Mouse (Mus musculus) midbrain, embryonic 10.5 days (tissue): ENCODE measurements around the gene Fbxo44. TPM values are rescaled to one million over a fixed set of nuclear protein-coding genes. Genes with fewer than 3 reads are reported as not detected.
A peak's percentile ranks its signal among the peaks of the same experiment; 100 is the strongest.

Experiments used
- DNase-seq: peaks from one replicate; pipeline ENCODE4 v3.0.0-alpha.2; 2017; ENCODE audit warnings: low spot score
- H3K27ac ChIP-seq: fragments of 300-500 bp; sonication (generic); replicated peaks from 2 replicates; pipeline ENCODE4 v1.5.1; 2016; ENCODE audit warnings: mild to moderate bottlenecking
- H3K27me3 ChIP-seq: fragments of 300-500 bp; sonication (generic); 2 replicates; pipeline ENCODE4 v1.6.1; 2016; ENCODE audit warnings: low read depth, mild to moderate bottlenecking; ENCODE audit not compliant: poor library complexity, severe bottlenecking
- H3K36me3 ChIP-seq: fragments of 300-500 bp; sonication (generic); 2 replicates; pipeline ENCODE4 v1.6.1; 2016; ENCODE audit warnings: mild to moderate bottlenecking, moderate library complexity
- H3K4me1 ChIP-seq: fragments of 300-500 bp; sonication (generic); 2 replicates; pipeline ENCODE4 v1.6.1; 2016
- H3K4me3 ChIP-seq: fragments of 300-500 bp; sonication (generic); 2 replicates; pipeline ENCODE4 v1.5.1; 2016; ENCODE audit warnings: mild to moderate bottlenecking, moderate library complexity
- H3K9me3 ChIP-seq: fragments of 300-500 bp; sonication (generic); replicated peaks from 2 replicates; pipeline ENCODE4 v1.6.1; 2016; ENCODE audit warnings: mild to moderate bottlenecking
- WGBS: fragments of 180-500 bp; shearing (Covaris S2); methylation state at CpG from one replicate; pipeline ENCODE4 v1.1.7; 2016; 5-methylcytosine and 5-hydroxymethylcytosine counted together
- polyA plus RNA-seq: library from polyadenylated mRNA; unstranded; fragments of >200 nt; fragmentation: Nextera tagmentation; extraction: Ambion mirVana; gene quantifications from 2 replicates; pipeline ENCODE4 v1.2.1, GENCODE M21; 2016

The Fbxo44 gene
- polyA plus RNA-seq, 1 experiment from 2014 or later = 39.6 TPM

- H3K27me3 ChIP-seq = peaks cover 27% of the 10 kb centered on the region
- H3K27ac ChIP-seq = peak overlapping the region; percentile 89
- DNase-seq = peak; percentile 97
- peak overlapping the region; percentile 66 for H3K4me3 ChIP-seq
- H3K4me1 ChIP-seq = peaks cover 28% of the 10 kb centered on the region
- H3K36me3 ChIP-seq = peaks cover 25% of the 10 kb centered on the region
- under 1% methylated on average over 65 of the region's 65 CpGs for WGBS
- no peaks in the 10 kb centered on the region for H3K9me3 ChIP-seq
Observed at GRCm38 (mm10) chr4:148140098-148141011, 19.9 kb downstream of the Fbxo44 start.

DNA sequence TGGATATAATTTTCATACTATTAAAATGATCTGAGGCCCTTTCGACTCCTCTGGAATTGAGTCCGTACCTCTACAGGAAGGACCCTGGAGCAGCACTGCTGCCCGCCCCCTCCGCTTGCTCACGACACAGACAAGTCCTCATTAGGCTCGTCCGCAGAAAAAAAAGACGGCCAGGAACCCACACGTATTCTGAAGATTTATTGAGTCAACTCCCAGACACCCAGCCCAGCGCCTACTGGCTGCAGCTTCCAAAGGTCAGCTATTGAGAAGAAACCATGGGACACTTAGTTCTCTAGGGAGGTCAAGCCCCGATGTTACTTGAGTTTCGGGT lies 20.6 kb downstream of the Fbxo44 start:
- DNase-seq = no peak
- H3K27me3 ChIP-seq = peaks cover 27% of the 10 kb centered on the region
- H3K36me3 ChIP-seq = peaks cover 19% of the 10 kb centered on the region
- WGBS = under 1% methylated on average over 12 of the region's 12 CpGs
- peak overlapping the region; percentile 66 for H3K4me3 ChIP-seq
- peaks cover 28% of the 10 kb centered on the region for H3K4me1 ChIP-seq
- H3K9me3 ChIP-seq = no peaks in the 10 kb centered on the region
- peak overlapping the region; percentile 89 for H3K27ac ChIP-seq

- WGBS = 71% methylated on average over 8 of the region's 8 CpGs
- 0 out of 2 replicates have a peak, but pooled peaks cover 2% of the 10 kb centered on the region for H3K36me3 ChIP-seq
- H3K4me3 ChIP-seq = no peak overlapping the region
- H3K4me1 ChIP-seq = peaks cover 33% of the 10 kb centered on the region
- DNase-seq = no peak
- peaks cover 29% of the 10 kb centered on the region for H3K27me3 ChIP-seq
- no peak overlapping the region for H3K27ac ChIP-seq
- H3K9me3 ChIP-seq = no peaks in the 10 kb centered on the region
Observed at GRCm38 (mm10) chr4:148137503-148137902, 22.8 kb downstream of the Fbxo44 start.

DNA sequence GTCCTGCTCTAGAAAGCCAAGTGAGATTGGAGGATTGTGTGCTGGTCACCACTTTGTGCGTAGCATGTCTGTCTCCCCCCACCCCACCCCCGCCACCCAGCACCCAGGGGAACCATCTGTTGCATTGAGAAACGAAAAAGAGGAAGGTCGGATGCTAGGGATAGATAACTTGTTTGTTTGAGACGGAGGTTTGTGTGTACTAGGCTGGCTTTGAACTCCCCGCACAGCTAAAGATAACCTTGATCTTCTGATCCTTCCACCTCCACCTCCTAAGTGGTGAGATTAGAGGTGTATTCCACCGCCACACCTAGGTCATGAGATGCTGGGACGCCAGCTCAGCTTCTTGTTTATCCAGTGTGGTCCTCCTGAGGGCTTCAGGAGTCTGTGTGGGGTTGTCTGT lies 25.3 kb downstream of the Fbxo44 start:
- DNase-seq = no peak
- WGBS = 86% methylated on average over 8 of the region's 8 CpGs
- Histone ChIP-seq H3K9me3 (no peaks in the 10 kb centered on the region), H3K4me3 (no peak overlapping the region), H3K4me1 (peaks cover 53% of the 10 kb centered on the region), H3K27ac (no peak overlapping the region), H3K36me3 (0 out of 2 replicates have a peak, but pooled peaks cover 2% of the 10 kb centered on the region), H3K27me3 (peaks cover 54% of the 10 kb centered on the region)

DNA sequence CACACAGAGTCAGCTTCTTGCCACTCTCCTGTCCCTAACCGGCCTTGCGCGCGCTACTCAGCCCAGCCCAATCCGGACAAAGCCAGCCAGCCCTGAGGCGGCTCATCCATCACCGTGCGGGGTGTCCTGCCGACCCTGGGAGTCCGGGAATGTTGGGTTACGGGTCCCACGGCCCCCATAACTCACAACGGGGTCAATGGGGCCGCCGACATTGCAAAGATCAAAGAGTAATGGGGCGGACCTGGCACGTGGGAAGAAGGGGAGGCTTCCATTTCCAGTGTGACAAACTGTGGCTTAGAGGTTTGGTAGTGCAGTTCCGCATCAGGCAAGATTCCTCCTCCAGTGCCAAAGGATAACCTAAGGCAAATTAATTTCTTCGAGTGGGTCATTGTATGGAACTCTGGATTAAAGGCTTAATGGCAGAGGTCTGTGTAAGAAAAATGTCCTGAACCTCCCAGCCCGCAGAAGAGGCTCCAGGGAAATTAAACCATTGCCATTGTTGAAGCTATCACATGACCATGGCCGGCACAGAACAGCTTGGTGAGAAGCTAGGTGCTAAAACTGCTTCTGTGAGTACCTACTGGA lies 28.7 kb downstream of the Fbxo44 start:
- no peaks in the 10 kb centered on the region; the same call in 1 of the 2 replicates for H3K9me3 ChIP-seq
- peaks cover 59% of the 10 kb centered on the region for H3K27me3 ChIP-seq
- H3K27ac ChIP-seq = peak overlapping the region; percentile 99
- peaks cover 61% of the 10 kb centered on the region for H3K4me1 ChIP-seq
- peak overlapping the region; percentile 71 for H3K4me3 ChIP-seq
- under 1% methylated on average over 21 of the region's 21 CpGs for WGBS
- peaks cover 10% of the 10 kb centered on the region for H3K36me3 ChIP-seq
- DNase-seq = peak; percentile 80

DNA sequence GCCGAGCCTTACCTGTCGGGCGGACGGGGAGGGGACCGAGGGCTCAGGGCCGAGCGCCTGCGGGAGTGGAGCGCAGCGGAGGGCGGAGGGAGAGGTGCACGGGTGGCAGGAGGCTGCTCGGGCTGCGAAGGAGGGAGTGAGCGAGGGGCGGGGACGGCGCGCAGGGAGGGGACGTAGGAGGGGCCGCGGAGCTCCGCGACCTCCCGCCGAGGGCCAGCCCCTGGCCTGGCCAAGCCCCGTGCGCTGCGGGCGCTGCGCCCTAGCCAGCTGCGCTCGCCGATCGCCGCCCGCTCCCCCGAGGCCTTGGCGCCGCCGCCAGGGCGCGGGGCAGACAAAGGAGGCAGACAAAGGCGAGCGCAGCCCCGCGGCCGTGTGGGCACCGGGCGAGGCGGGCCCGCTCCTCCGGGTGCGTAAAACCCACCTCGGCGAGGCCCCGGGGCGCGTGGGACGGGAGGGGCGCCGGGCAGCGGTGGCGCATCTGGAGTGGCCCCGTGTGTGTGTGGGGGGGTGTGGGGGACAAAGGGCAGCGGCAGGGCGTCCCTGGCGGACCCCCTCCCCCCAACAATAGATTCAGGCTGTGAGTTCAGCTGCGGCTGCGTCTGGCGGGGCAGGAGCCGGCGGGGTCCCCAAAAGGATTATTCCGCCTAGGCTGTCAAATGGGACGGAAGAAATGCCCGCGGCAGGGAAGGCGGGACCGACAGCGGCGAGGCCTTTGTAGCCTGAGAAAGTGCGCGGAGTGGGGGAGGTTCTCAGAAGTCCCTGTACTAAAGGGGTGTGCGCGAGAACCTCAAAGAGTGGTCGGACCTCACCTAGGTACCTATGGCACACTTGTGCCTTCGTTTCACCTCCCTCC lies 29.5 kb downstream of the Fbxo44 start, which contains the start of gene Draxin:
TSS of gene Draxin (minus strand) at position 138 of the 853 bp plus-strand sequence.
- Histone ChIP-seq H3K27me3 (peaks cover 59% of the 10 kb centered on the region), H3K4me1 (peaks cover 65% of the 10 kb centered on the region), H3K4me3 (peak within 1 kb of the TSS; percentile 71), H3K9me3 (no peaks in the 10 kb centered on the region; the same call in 1 of the 2 replicates), H3K27ac (peak within 1 kb of the TSS; percentile 99), H3K36me3 (peaks cover 10% of the 10 kb centered on the region)
- WGBS = under 1% methylated on average over 82 of the region's 87 CpGs
- DNase-seq = peak; percentile 90

- H3K4me3 ChIP-seq = peak within 1 kb of the TSS; percentile 71
- H3K27ac ChIP-seq = peak within 1 kb of the TSS; percentile 99
- peaks cover 65% of the 10 kb centered on the region for H3K4me1 ChIP-seq
- no peak for DNase-seq
- under 1% methylated on average over 18 of the region's 18 CpGs for WGBS
- H3K36me3 ChIP-seq = peaks cover 16% of the 10 kb centered on the region
- H3K9me3 ChIP-seq = no peaks in the 10 kb centered on the region; the same call in 1 of the 2 replicates
- H3K27me3 ChIP-seq = peaks cover 59% of the 10 kb centered on the region
Observed at GRCm38 (mm10) chr4:148130133-148130532, 30.1 kb downstream of the Fbxo44 start, which contains the start of gene Mad2l2. Gene Mad2l2 (plus strand): TSS chr4:148130384.

- peaks cover 23% of the 10 kb centered on the region for H3K36me3 ChIP-seq
- H3K27ac ChIP-seq = peak overlapping the region; percentile 99; the same call in 1 of the 2 replicates
- DNase-seq = no peak
- WGBS = 74% methylated on average over 2 of the region's 2 CpGs
- H3K9me3 ChIP-seq = no peaks in the 10 kb centered on the region; the same call in 1 of the 2 replicates
- peaks cover 63% of the 10 kb centered on the region for H3K27me3 ChIP-seq
- H3K4me1 ChIP-seq = peaks cover 65% of the 10 kb centered on the region
- peak overlapping the region; percentile 71 for H3K4me3 ChIP-seq
Observed at GRCm38 (mm10) chr4:148128672-148129071, 31.6 kb downstream of the Fbxo44 start.

- Histone ChIP-seq H3K36me3 (peaks cover 28% of the 10 kb centered on the region), H3K9me3 (no peaks in the 10 kb centered on the region; the same call in 1 of the 2 replicates), H3K27ac (peak overlapping the region; percentile 99; the same call in 1 of the 2 replicates), H3K27me3 (peaks cover 63% of the 10 kb centered on the region), H3K4me3 (peak overlapping the region; percentile 71; the same call in 1 of the 2 replicates), H3K4me1 (peaks cover 65% of the 10 kb centered on the region)
- WGBS = 77% methylated on average over 1 of the region's 1 CpGs
- no peak for DNase-seq
Observed at GRCm38 (mm10) chr4:148128241-148128640, 32.0 kb downstream of the Fbxo44 start.

- DNase-seq = no peak
- Histone ChIP-seq H3K4me1 (peaks cover 34% of the 10 kb centered on the region), H3K27me3 (peaks cover 12% of the 10 kb centered on the region), H3K36me3 (peaks cover 24% of the 10 kb centered on the region), H3K4me3 (no peak overlapping the region), H3K9me3 (peaks cover under 1% of the 10 kb centered on the region; the same call in 1 of the 2 replicates), H3K27ac (no peak overlapping the region)
- WGBS = 77% methylated on average over 3 of the region's 3 CpGs
Observed at GRCm38 (mm10) chr4:148122694-148123066, 37.6 kb downstream of the Fbxo44 start.

- peak; percentile 24 for DNase-seq
- Histone ChIP-seq H3K27me3 (peaks cover 7% of the 10 kb centered on the region; the same call in 1 of the 2 replicates), H3K27ac (no peak overlapping the region), H3K4me1 (peaks cover 28% of the 10 kb centered on the region), H3K36me3 (peaks cover 25% of the 10 kb centered on the region; the same call in 1 of the 2 replicates), H3K9me3 (0 out of 2 replicates have a peak, but pooled peaks cover 5% of the 10 kb centered on the region), H3K4me3 (no peak overlapping the region)
- 8% methylated on average over 6 of the region's 6 CpGs for WGBS
Observed at GRCm38 (mm10) chr4:148121982-148122693, 38.1 kb downstream of the Fbxo44 start.
